Mouse (Mus musculus) forebrain, embryonic 13.5 days (tissue): Measurements from ENCODE around the gene Hoxd10. TPM values are rescaled to one million over a fixed set of nuclear protein-coding genes. Genes with fewer than 3 reads are reported as not detected.
A peak's percentile ranks its signal among the peaks of the same experiment; 100 is the strongest.

ENCODE experiments used
- ATAC-seq: fragments of 200-750 bp; cut with Nextera tagmentation; 2 replicates; pipeline ENCODE4 v1.8.0; 2017
- H3K27ac ChIP-seq: fragments of 300-500 bp; sonication (generic); 2 replicates; pipeline ENCODE4 v1.5.1; 2015; ENCODE audit warnings: inconsistent platforms, mild to moderate bottlenecking, moderate library complexity
- H3K27me3 ChIP-seq: fragments of 300-500 bp; sonication (generic); 2 replicates; pipeline ENCODE4 v1.6.1; 2015; ENCODE audit warnings: mild to moderate bottlenecking, inconsistent platforms
- H3K36me3 ChIP-seq: fragments of 300-500 bp; sonication (generic); 2 replicates; pipeline ENCODE4 v1.6.1; 2015; ENCODE audit warnings: mild to moderate bottlenecking, inconsistent platforms; ENCODE audit not compliant: poor library complexity, severe bottlenecking
- H3K4me1 ChIP-seq: fragments of 300-500 bp; sonication (generic); 2 replicates; pipeline ENCODE4 v1.6.1; 2015; ENCODE audit warnings: inconsistent platforms
- H3K4me2 ChIP-seq: fragments of 300-500 bp; sonication (generic); 2 replicates; pipeline ENCODE4 v1.6.1; 2015; ENCODE audit warnings: inconsistent platforms, mild to moderate bottlenecking, moderate library complexity
- H3K4me3 ChIP-seq: fragments of 300-500 bp; sonication (generic); 2 replicates; pipeline ENCODE4 v1.5.1; 2015; ENCODE audit warnings: mild to moderate bottlenecking, inconsistent platforms
- H3K9ac ChIP-seq: fragments of 300-500 bp; sonication (generic); 2 replicates; pipeline ENCODE4 v1.6.1; 2015; ENCODE audit warnings: mild to moderate bottlenecking, inconsistent platforms
- H3K9me3 ChIP-seq: fragments of 300-500 bp; sonication (generic); replicated peaks from 2 replicates; pipeline ENCODE4 v1.6.1; 2016; ENCODE audit warnings: inconsistent platforms
- WGBS: fragments of 180-500 bp; shearing (Covaris S2); methylation state at CpG from one replicate; pipeline ENCODE4 v1.1.7; 2015; 5-methylcytosine and 5-hydroxymethylcytosine counted together
- polyA plus RNA-seq: library from polyadenylated mRNA; unstranded; fragments of >200 nt; fragmentation: Nextera tagmentation; extraction: Ambion mirVana; gene quantifications from 2 replicates; pipeline ENCODE4 v1.2.1, GENCODE M21; 2015

Hoxd10 gene
- polyA plus RNA-seq, 1 experiment from 2014 or later: not detected

- no peaks in the 10 kb centered on the region for H3K9me3 ChIP-seq
- no peaks in the 10 kb centered on the region for H3K36me3 ChIP-seq
- under 1% methylated on average over 70 of the region's 74 CpGs for WGBS
- H3K9ac ChIP-seq: peak overlapping the region; percentile 34; the same call in 1 of the 2 replicates
- peak overlapping the region; percentile 62 for H3K4me2 ChIP-seq
- H3K27me3 ChIP-seq: peaks cover 97% of the 10 kb centered on the region
- 0 out of 2 replicates have a peak, but pooled peaks have one; percentile 48 for ATAC-seq
- no peak overlapping the region for H3K27ac ChIP-seq
- H3K4me3 ChIP-seq: peak overlapping the region; percentile 39
- peaks cover 14% of the 10 kb centered on the region for H3K4me1 ChIP-seq
These were observed 23.1 kb upstream of the Hoxd10 start for GRCm38 (mm10) chr2:74668370-74669229.

- no peak overlapping the region for H3K9ac ChIP-seq
- H3K4me2 ChIP-seq: no peak overlapping the region
- peaks cover 14% of the 10 kb centered on the region for H3K4me1 ChIP-seq
- no peaks in the 10 kb centered on the region for H3K9me3 ChIP-seq
- peaks cover 97% of the 10 kb centered on the region for H3K27me3 ChIP-seq
- H3K27ac ChIP-seq: no peak overlapping the region
- H3K36me3 ChIP-seq: no peaks in the 10 kb centered on the region
- no peak for ATAC-seq
- WGBS: 4% methylated on average over 3 of the region's 3 CpGs
- no peak overlapping the region for H3K4me3 ChIP-seq
These were observed 22.5 kb upstream of the Hoxd10 start for GRCm38 (mm10) chr2:74669230-74669578.

- Histone ChIP-seq H3K4me1 (peaks cover 14% of the 10 kb centered on the region), H3K9me3 (no peaks in the 10 kb centered on the region), H3K27ac (no peak overlapping the region), H3K27me3 (peaks cover 97% of the 10 kb centered on the region), H3K4me3 (no peak overlapping the region), H3K9ac (no peak overlapping the region), H3K36me3 (no peaks in the 10 kb centered on the region), H3K4me2 (no peak overlapping the region)
- WGBS: 1% methylated on average over 14 of the region's 14 CpGs
- no peak for ATAC-seq
These were observed 22.0 kb upstream of the Hoxd10 start for GRCm38 (mm10) chr2:74669650-74670235.

- no peaks in the 10 kb centered on the region for H3K9me3 ChIP-seq
- H3K27ac ChIP-seq: no peak overlapping the region
- 1% methylated on average over 3 of the region's 3 CpGs for WGBS
- no peak overlapping the region for H3K9ac ChIP-seq
- peaks cover 14% of the 10 kb centered on the region for H3K4me1 ChIP-seq
- no peaks in the 10 kb centered on the region for H3K36me3 ChIP-seq
- H3K4me2 ChIP-seq: no peak overlapping the region
- ATAC-seq: no peak
- peaks cover 98% of the 10 kb centered on the region for H3K27me3 ChIP-seq
- no peak overlapping the region for H3K4me3 ChIP-seq
These were observed 21.0 kb upstream of the Hoxd10 start for GRCm38 (mm10) chr2:74670632-74671188.

- no peak for ATAC-seq
- H3K4me3 ChIP-seq: no peak overlapping the region
- peaks cover 14% of the 10 kb centered on the region for H3K4me1 ChIP-seq
- H3K27ac ChIP-seq: no peak overlapping the region
- no peak overlapping the region for H3K9ac ChIP-seq
- H3K36me3 ChIP-seq: no peaks in the 10 kb centered on the region
- H3K4me2 ChIP-seq: no peak overlapping the region
- WGBS: 5% methylated on average over 5 of the region's 5 CpGs
- H3K27me3 ChIP-seq: peaks cover 99% of the 10 kb centered on the region
- H3K9me3 ChIP-seq: no peaks in the 10 kb centered on the region
These were observed 19.9 kb upstream of the Hoxd10 start for GRCm38 (mm10) chr2:74671847-74672246.

- H3K27me3 ChIP-seq: peaks cover 99% of the 10 kb centered on the region
- H3K4me1 ChIP-seq: peaks cover 14% of the 10 kb centered on the region
- no peak overlapping the region for H3K27ac ChIP-seq
- peak; percentile 41 for ATAC-seq
- H3K4me2 ChIP-seq: peak overlapping the region; percentile 52
- no peak overlapping the region for H3K9ac ChIP-seq
- WGBS: 1% methylated on average over 38 of the region's 40 CpGs
- H3K4me3 ChIP-seq: 0 out of 2 replicates have a peak overlapping the region, but pooled peaks have one; percentile 8
- H3K9me3 ChIP-seq: no peaks in the 10 kb centered on the region
- H3K36me3 ChIP-seq: no peaks in the 10 kb centered on the region
These were observed 19.0 kb upstream of the Hoxd10 start for GRCm38 (mm10) chr2:74672481-74673362.

GRCm38 (mm10) chr2:74673835-74674425, 17.8 kb upstream of the Hoxd10 start:
- no peak for ATAC-seq
- 1% methylated on average over 24 of the region's 24 CpGs for WGBS

GRCm38 (mm10) chr2:74674881-74675665, 16.7 kb upstream of the Hoxd10 start, which contains the start of gene Hoxd12:
Gene Hoxd12 (plus strand): TSS chr2:74675013.
- Histone ChIP-seq H3K4me1 (peaks cover 5% of the 10 kb centered on the region), H3K27me3 (peaks cover 99% of the 10 kb centered on the region), H3K9me3 (no peaks in the 10 kb centered on the region), H3K36me3 (no peaks in the 10 kb centered on the region), H3K4me2 (no peak within 1 kb of the TSS), H3K27ac (no peak within 1 kb of the TSS), H3K4me3 (no peak within 1 kb of the TSS), H3K9ac (no peak within 1 kb of the TSS)
- no peak for ATAC-seq
- WGBS: 2% methylated on average over 47 of the region's 47 CpGs

More at GRCm38 (mm10) chr2:74673835-74674425, 17.8 kb upstream of the Hoxd10 start:
- peaks cover 5% of the 10 kb centered on the region for H3K4me1 ChIP-seq
- H3K36me3 ChIP-seq: no peaks in the 10 kb centered on the region
- H3K9me3 ChIP-seq: no peaks in the 10 kb centered on the region
- H3K9ac ChIP-seq: no peak overlapping the region
- no peak overlapping the region for H3K4me3 ChIP-seq
- H3K4me2 ChIP-seq: no peak overlapping the region
- no peak overlapping the region for H3K27ac ChIP-seq
- H3K27me3 ChIP-seq: peaks cover 99% of the 10 kb centered on the region

GRCm38 (mm10) chr2:74675666-74676282, 15.9 kb upstream of the Hoxd10 start:
- WGBS: 3% methylated on average over 24 of the region's 24 CpGs
- no peak for ATAC-seq

GRCm38 (mm10) chr2:74676376-74677052, 15.2 kb upstream of the Hoxd10 start:
- Histone ChIP-seq H3K4me3 (no peak overlapping the region), H3K27ac (no peak overlapping the region), H3K36me3 (no peaks in the 10 kb centered on the region), H3K4me1 (peaks cover 5% of the 10 kb centered on the region), H3K4me2 (no peak overlapping the region), H3K27me3 (peaks cover 100% of the 10 kb centered on the region), H3K9ac (no peak overlapping the region), H3K9me3 (no peaks in the 10 kb centered on the region)
- no peak for ATAC-seq
- 1% methylated on average over 9 of the region's 9 CpGs for WGBS

More at GRCm38 (mm10) chr2:74675666-74676282, 15.9 kb upstream of the Hoxd10 start:
- Histone ChIP-seq H3K9ac (no peak overlapping the region), H3K27me3 (peaks cover 100% of the 10 kb centered on the region), H3K4me2 (no peak overlapping the region), H3K36me3 (no peaks in the 10 kb centered on the region), H3K9me3 (no peaks in the 10 kb centered on the region), H3K4me3 (no peak overlapping the region), H3K4me1 (peaks cover 5% of the 10 kb centered on the region), H3K27ac (no peak overlapping the region)
